Mouse (Mus musculus): ENCODE results near the gene Cdc123.

Gene Cdc123

GRCm38 (mm10) chr2:5805228-5805627 is 39.7 kb downstream of the Cdc123 start:
- in situ Hi-C loops (cut with MboI, MseI), result loop anchor here (10.0 to 25.0 kb wide), 2 partner anchors 350 to 718 kb away; no protein-coding TSS in a partner anchor

GRCm38 (mm10) chr2:5804440-5805045 is 40.4 kb downstream of the Cdc123 start:
- in situ Hi-C loops (cut with MboI, MseI), result loop anchor here (10.0 to 25.0 kb wide), 2 partner anchors 350 to 717 kb away; no protein-coding TSS in a partner anchor

GRCm38 (mm10) chr2:5801927-5802590 is 42.9 kb downstream of the Cdc123 start:
- in situ Hi-C loops (cut with MboI, MseI), result loop anchor here (10.0 to 25.0 kb wide), 2 partner anchors 347 to 715 kb away; no protein-coding TSS in a partner anchor

- in situ Hi-C loops (cut with MboI, MseI), result loop anchor here (10.0 to 25.0 kb wide), 2 partner anchors 346 to 714 kb away; no protein-coding TSS in a partner anchor
These were observed 43.8 kb downstream of the Cdc123 start for GRCm38 (mm10) chr2:5801182-5801640.

GRCm38 (mm10) chr2:5797816-5798672 is 46.9 kb downstream of the Cdc123 start:
- in situ Hi-C loops (cut with MboI, MseI), result no loop called here

GRCm38 (mm10) chr2:5793771-5794170 is 51.2 kb downstream of the Cdc123 start:
- in situ Hi-C loops (cut with MboI, MseI), result no loop called here

GRCm38 (mm10) chr2:5792056-5792455 is 52.9 kb downstream of the Cdc123 start:
- in situ Hi-C loops (cut with MboI, MseI), result no loop called here

- in situ Hi-C loops (cut with MboI, MseI), result no loop called here
These were observed 55.3 kb downstream of the Cdc123 start for GRCm38 (mm10) chr2:5789625-5790160.

- in situ Hi-C loops (cut with MboI, MseI), result no loop called here
These were observed 57.6 kb downstream of the Cdc123 start for GRCm38 (mm10) chr2:5787391-5787790.

- in situ Hi-C loops (cut with MboI, MseI), result no loop called here
These were observed 72.5 kb downstream of the Cdc123 start for GRCm38 (mm10) chr2:5772464-5772863.

GRCm38 (mm10) chr2:5770708-5771241 is 74.2 kb downstream of the Cdc123 start:
- in situ Hi-C loops (cut with MboI, MseI), result no loop called here

GRCm38 (mm10) chr2:5769630-5770029 is 75.3 kb downstream of the Cdc123 start:
- in situ Hi-C loops (cut with MboI, MseI), result no loop called here

- in situ Hi-C loops (cut with MboI, MseI), result no loop called here
These were observed 76.0 kb downstream of the Cdc123 start for GRCm38 (mm10) chr2:5768946-5769345.

GRCm38 (mm10) chr2:5762031-5762430 is 82.9 kb downstream of the Cdc123 start:
- in situ Hi-C loops (cut with MboI, MseI), result no loop called here

- in situ Hi-C loops (cut with MboI, MseI), result no loop called here
These were observed 84.4 kb downstream of the Cdc123 start for GRCm38 (mm10) chr2:5760479-5761008.

- in situ Hi-C loops (cut with MboI, MseI), result no loop called here
These were observed 86.4 kb downstream of the Cdc123 start for GRCm38 (mm10) chr2:5758569-5758968.

GRCm38 (mm10) chr2:5750872-5751271 is 94.1 kb downstream of the Cdc123 start:
- in situ Hi-C loops (cut with MboI, MseI), result no loop called here

GRCm38 (mm10) chr2:5749210-5749609 is 95.8 kb downstream of the Cdc123 start:
- in situ Hi-C loops (cut with MboI, MseI), result no loop called here

GRCm38 (mm10) chr2:5747545-5748043 is 97.4 kb downstream of the Cdc123 start:
- in situ Hi-C loops (cut with MboI, MseI), result no loop called here

- in situ Hi-C loops (cut with MboI, MseI), result no loop called here
These were observed 98.4 kb downstream of the Cdc123 start for GRCm38 (mm10) chr2:5746529-5746928.

All from T-helper 2 cell (primary cell).